Mouse (Mus musculus): ENCODE measurements around the gene Slit1. TPM values are rescaled to one million over a fixed set of nuclear protein-coding genes. Genes with fewer than 3 reads are reported as not detected.

Gene Slit1
- polyA plus RNA-seq, 1 experiment from 2014 or later: 17.4 TPM

DNA sequence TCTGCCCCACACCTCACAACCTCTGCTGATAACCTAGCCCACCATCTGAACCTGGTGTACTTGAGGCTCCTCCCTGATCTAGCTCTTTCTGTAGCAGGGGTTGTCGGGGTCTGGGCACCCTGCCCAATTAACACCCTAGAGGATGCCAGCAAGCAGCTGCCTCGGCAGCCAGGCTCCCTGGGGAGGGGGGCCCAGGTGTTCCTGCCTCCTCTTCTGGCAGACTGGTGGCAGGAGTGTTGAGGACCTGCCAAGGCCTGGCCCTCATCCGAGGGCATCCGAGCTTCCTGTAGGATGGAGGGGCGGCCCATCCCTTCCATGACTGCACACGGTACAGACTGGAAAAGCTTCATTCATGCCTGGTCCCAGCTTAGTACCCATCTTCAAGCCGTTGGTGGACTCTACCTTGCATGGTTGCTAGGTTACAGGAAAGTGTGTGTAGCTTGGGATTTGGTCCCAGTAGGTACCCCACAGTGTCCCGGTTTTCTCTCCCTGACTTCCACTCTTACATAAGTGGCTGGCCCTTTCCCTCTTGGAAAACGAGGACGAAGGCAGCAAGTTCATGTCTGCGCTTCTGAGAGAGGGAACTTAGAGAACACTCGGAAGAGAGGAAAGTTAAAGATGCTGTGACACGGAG, 57.9 kb downstream of the Slit1 start:
- no peaks in the 10 kb centered on the region for H3K9me3 ChIP-seq (ENCODE audit: control insufficient read depth, low read length)
- H3K27ac ChIP-seq (ENCODE audit: low read depth, low read length): no peak overlapping the region
- H3K4me3 ChIP-seq (ENCODE audit: low read length): no peak overlapping the region
- no peak for ATAC-seq
- WGBS: 58% methylated on average over 13 of the region's 13 CpGs
- H3K27me3 ChIP-seq (replicated peaks; ENCODE audit: control insufficient read depth, insufficient read depth, low read length): no peaks in the 10 kb centered on the region
- peaks cover 38% of the 10 kb centered on the region for H3K4me1 ChIP-seq (ENCODE audit: control insufficient read depth, insufficient read depth, low read depth, low read length)
- H3K36me3 ChIP-seq (ENCODE audit: control insufficient read depth, insufficient read depth, low read length): no peaks in the 10 kb centered on the region
- H3K4me2 ChIP-seq (ENCODE audit: low read length): no peak overlapping the region
- H3K9ac ChIP-seq (ENCODE audit: low read depth, low read length): no peak overlapping the region

DNA sequence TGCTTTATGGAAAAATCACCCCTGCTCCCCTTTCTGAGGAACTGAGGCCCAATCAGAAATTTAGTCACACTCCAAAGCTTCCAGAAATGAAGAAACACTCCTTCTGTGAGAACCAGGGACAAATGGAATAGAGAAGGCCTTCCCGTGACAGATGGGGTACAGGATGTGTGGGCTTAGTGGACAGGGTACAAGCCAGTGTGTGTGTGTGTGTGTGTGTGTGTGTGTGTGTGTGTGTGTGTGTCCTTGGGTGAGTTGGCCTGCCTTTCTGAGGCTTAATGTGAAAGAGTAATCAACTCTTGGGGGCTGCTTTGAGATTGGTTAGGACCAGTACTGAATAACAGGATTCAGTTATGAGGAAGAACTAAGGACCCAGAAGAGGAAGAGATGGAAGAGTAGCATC, 58.6 kb downstream of the Slit1 start:
- H3K9me3 ChIP-seq (ENCODE audit: control insufficient read depth, low read length): no peaks in the 10 kb centered on the region
- no peak overlapping the region for H3K4me3 ChIP-seq (ENCODE audit: low read length)
- 83% methylated on average over 1 of the region's 1 CpGs for WGBS
- no peak overlapping the region for H3K9ac ChIP-seq (ENCODE audit: low read depth, low read length)
- peaks cover 34% of the 10 kb centered on the region for H3K4me1 ChIP-seq (ENCODE audit: control insufficient read depth, insufficient read depth, low read depth, low read length)
- no peaks in the 10 kb centered on the region for H3K27me3 ChIP-seq (replicated peaks; ENCODE audit: control insufficient read depth, insufficient read depth, low read length)
- H3K36me3 ChIP-seq (ENCODE audit: control insufficient read depth, insufficient read depth, low read length): no peaks in the 10 kb centered on the region
- ATAC-seq: no peak
- no peak overlapping the region for H3K27ac ChIP-seq (ENCODE audit: low read depth, low read length)
- no peak overlapping the region for H3K4me2 ChIP-seq (ENCODE audit: low read length)

DNA sequence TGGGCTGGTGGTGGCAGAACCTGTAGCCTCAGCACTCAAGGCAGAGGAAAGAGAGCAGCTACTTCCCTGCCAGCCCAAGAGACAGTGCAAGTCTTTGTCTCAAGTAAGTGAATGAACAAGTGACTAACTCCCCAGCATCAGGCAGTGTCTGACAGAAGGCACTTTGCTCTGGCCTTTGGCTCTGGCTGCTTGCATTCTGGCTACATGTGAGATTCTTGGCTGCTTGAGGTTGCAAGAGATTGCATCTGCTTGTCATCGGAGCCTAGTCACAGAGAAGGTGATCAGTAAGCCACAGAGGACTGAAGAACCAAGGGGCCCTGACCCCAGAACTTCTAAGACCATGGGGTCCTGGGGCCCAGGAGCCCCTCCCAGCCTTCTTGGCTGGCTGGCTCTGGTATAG, 59.5 kb downstream of the Slit1 start:
- Histone ChIP-seq H3K27ac (ENCODE audit: low read depth, low read length) (no peak overlapping the region), H3K4me3 (ENCODE audit: low read length) (no peak overlapping the region), H3K4me2 (ENCODE audit: low read length) (no peak overlapping the region), H3K4me1 (ENCODE audit: control insufficient read depth, insufficient read depth, low read depth, low read length) (peaks cover 37% of the 10 kb centered on the region), H3K36me3 (ENCODE audit: control insufficient read depth, insufficient read depth, low read length) (no peaks in the 10 kb centered on the region), H3K9me3 (ENCODE audit: control insufficient read depth, low read length) (no peaks in the 10 kb centered on the region), H3K27me3 (replicated peaks; ENCODE audit: control insufficient read depth, insufficient read depth, low read length) (no peaks in the 10 kb centered on the region), H3K9ac (ENCODE audit: low read depth, low read length) (no peak overlapping the region)
- no peak for ATAC-seq
- WGBS: 53% methylated on average over 1 of the region's 1 CpGs

DNA sequence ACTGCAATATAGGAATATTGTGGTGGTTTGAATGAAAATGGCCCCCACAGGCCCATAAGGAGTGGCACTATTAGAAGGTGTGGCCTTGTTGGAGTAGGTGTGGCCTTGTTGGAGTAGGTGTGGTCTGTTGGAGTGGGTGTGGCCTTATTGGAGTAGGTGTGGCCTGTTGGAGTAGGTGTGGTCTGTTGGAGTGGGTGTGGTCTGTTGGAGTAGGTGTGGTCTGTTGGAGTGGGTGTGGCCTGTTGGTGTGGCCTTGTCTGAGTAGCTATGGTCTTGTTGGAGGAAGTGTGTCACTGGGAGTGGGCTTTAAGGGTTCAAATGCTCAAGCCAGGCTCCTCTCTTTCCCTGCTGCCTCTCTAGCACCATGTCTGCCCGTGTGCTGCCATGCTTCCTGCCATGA, 63.2 kb downstream of the Slit1 start:
- H3K4me1 ChIP-seq (ENCODE audit: control insufficient read depth, insufficient read depth, low read depth, low read length): peaks cover 41% of the 10 kb centered on the region
- H3K27ac ChIP-seq (ENCODE audit: low read depth, low read length): no peak overlapping the region
- no peak for ATAC-seq

GRCm38 (mm10) chr19:41679028-41679427, 64.4 kb downstream of the Slit1 start:
- Histone ChIP-seq H3K4me2 (ENCODE audit: low read length) (no peak overlapping the region), H3K9me3 (ENCODE audit: control insufficient read depth, low read length) (no peaks in the 10 kb centered on the region), H3K9ac (ENCODE audit: low read depth, low read length) (peak overlapping the region; percentile 20; the same call in 1 of the 2 replicates), H3K36me3 (ENCODE audit: control insufficient read depth, insufficient read depth, low read length) (no peaks in the 10 kb centered on the region), H3K27ac (ENCODE audit: low read depth, low read length) (peak overlapping the region; percentile 21; the same call in 1 of the 2 replicates), H3K27me3 (replicated peaks; ENCODE audit: control insufficient read depth, insufficient read depth, low read length) (no peaks in the 10 kb centered on the region; the same call in 1 of the 2 replicates), H3K4me3 (ENCODE audit: low read length) (no peak overlapping the region), H3K4me1 (ENCODE audit: control insufficient read depth, insufficient read depth, low read depth, low read length) (peaks cover 33% of the 10 kb centered on the region)
- ATAC-seq: no peak
- WGBS: 14% methylated on average over 15 of the region's 15 CpGs

More for the DNA sequence above, 63.2 kb downstream of the Slit1 start:
- Histone ChIP-seq H3K4me2 (ENCODE audit: low read length) (no peak overlapping the region), H3K9ac (ENCODE audit: low read depth, low read length) (no peak overlapping the region), H3K9me3 (ENCODE audit: control insufficient read depth, low read length) (no peaks in the 10 kb centered on the region), H3K36me3 (ENCODE audit: control insufficient read depth, insufficient read depth, low read length) (no peaks in the 10 kb centered on the region), H3K27me3 (replicated peaks; ENCODE audit: control insufficient read depth, insufficient read depth, low read length) (no peaks in the 10 kb centered on the region; the same call in 1 of the 2 replicates), H3K4me3 (ENCODE audit: low read length) (no peak overlapping the region)
- WGBS: 59% methylated on average over 1 of the region's 1 CpGs

- no peaks in the 10 kb centered on the region for H3K36me3 ChIP-seq (ENCODE audit: control insufficient read depth, insufficient read depth, low read length)
- no peak overlapping the region for H3K4me3 ChIP-seq (ENCODE audit: low read length)
- no peaks in the 10 kb centered on the region; the same call in 1 of the 2 replicates for H3K27me3 ChIP-seq (replicated peaks; ENCODE audit: control insufficient read depth, insufficient read depth, low read length)
- H3K27ac ChIP-seq (ENCODE audit: low read depth, low read length): no peak overlapping the region
- H3K4me1 ChIP-seq (ENCODE audit: control insufficient read depth, insufficient read depth, low read depth, low read length): peaks cover 38% of the 10 kb centered on the region
- no peaks in the 10 kb centered on the region for H3K9me3 ChIP-seq (ENCODE audit: control insufficient read depth, low read length)
- 64% methylated on average over 4 of the region's 4 CpGs for WGBS
- H3K4me2 ChIP-seq (ENCODE audit: low read length): no peak overlapping the region
- H3K9ac ChIP-seq (ENCODE audit: low read depth, low read length): no peak overlapping the region
- no peak for ATAC-seq
Measured at GRCm38 (mm10) chr19:41677575-41677974, 65.9 kb downstream of the Slit1 start.

DNA sequence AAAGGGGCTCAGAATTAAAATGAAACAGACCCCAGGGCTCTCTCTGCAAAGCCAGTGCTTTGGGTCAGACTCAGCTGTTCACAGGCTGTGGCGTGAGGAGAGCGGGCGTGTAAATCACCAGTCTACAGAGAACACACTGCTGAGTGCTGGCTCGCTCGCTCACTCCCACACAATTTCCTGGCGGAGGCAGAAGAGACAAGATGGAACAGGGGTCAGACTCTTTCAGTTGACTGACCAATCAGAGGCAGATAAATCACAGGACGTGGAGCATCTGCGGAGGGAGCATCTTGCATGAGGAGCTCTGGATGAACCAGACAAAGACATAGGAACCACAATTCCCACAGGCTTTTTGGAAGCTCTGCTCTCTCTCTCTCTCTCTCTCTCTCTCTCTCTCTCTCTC, 67.9 kb downstream of the Slit1 start:
- Histone ChIP-seq H3K27me3 (replicated peaks; ENCODE audit: control insufficient read depth, insufficient read depth, low read length) (no peaks in the 10 kb centered on the region; the same call in 1 of the 2 replicates), H3K4me2 (ENCODE audit: low read length) (no peak overlapping the region), H3K9ac (ENCODE audit: low read depth, low read length) (no peak overlapping the region), H3K4me1 (ENCODE audit: control insufficient read depth, insufficient read depth, low read depth, low read length) (peaks cover 43% of the 10 kb centered on the region), H3K4me3 (ENCODE audit: low read length) (no peak overlapping the region), H3K36me3 (ENCODE audit: control insufficient read depth, insufficient read depth, low read length) (no peaks in the 10 kb centered on the region), H3K27ac (ENCODE audit: low read depth, low read length) (no peak overlapping the region; the same call in 1 of the 2 replicates), H3K9me3 (ENCODE audit: control insufficient read depth, low read length) (no peaks in the 10 kb centered on the region)
- 26% methylated on average over 8 of the region's 8 CpGs for WGBS
- no peak; the same call in 1 of the 2 replicates for ATAC-seq

DNA sequence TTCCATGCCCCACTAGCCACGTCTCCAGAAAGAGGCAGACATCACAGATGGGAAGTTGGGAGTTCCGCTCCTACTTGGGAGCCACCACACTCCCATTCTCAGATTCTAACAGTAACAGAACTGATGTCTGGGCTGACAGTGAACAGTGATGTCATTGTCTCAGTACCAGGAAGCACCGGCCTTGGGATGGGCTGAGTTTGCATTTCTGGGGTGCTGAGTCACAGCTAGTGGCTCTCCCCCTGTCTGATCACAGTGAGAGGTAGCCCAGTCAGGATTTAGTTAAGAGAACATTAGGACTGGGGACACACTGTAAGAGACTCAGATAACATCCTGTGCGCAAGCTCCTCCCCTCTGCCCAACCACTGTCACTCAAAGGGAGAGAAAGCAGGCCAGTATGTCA, 69.1 kb downstream of the Slit1 start:
- H3K9me3 ChIP-seq (ENCODE audit: control insufficient read depth, low read length): no peaks in the 10 kb centered on the region
- no peak overlapping the region for H3K4me2 ChIP-seq (ENCODE audit: low read length)
- H3K36me3 ChIP-seq (ENCODE audit: control insufficient read depth, insufficient read depth, low read length): no peaks in the 10 kb centered on the region
- no peak for ATAC-seq
- H3K27me3 ChIP-seq (replicated peaks; ENCODE audit: control insufficient read depth, insufficient read depth, low read length): no peaks in the 10 kb centered on the region; the same call in 1 of the 2 replicates
- H3K4me1 ChIP-seq (ENCODE audit: control insufficient read depth, insufficient read depth, low read depth, low read length): peaks cover 49% of the 10 kb centered on the region
- H3K4me3 ChIP-seq (ENCODE audit: low read length): no peak overlapping the region
- H3K27ac ChIP-seq (ENCODE audit: low read depth, low read length): no peak overlapping the region
- H3K9ac ChIP-seq (ENCODE audit: low read depth, low read length): no peak overlapping the region
- WGBS: 79% methylated on average over 4 of the region's 4 CpGs

DNA sequence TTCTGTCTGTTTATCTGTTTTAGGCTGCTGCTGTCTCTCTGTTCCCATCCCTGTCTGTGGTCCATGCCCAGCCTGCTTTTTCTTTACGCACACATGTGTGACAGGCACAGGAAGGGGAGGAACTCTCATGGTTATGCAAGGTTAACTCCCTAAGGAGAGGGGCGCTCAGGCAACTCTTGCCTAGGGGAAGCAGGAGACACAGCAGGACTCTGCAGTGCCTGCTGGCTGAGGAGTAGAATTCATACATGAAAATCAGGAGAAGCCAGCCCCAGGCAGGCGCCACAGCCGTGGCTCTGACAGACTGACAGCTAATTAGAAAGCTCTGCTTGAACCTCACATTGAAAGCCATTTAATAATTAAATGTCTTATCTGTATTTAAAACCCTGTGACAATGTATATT, 70.6 kb downstream of the Slit1 start:
- no peak for ATAC-seq
- no peaks in the 10 kb centered on the region for H3K9me3 ChIP-seq (ENCODE audit: control insufficient read depth, low read length)
- peak overlapping the region; percentile 17; the same call in 1 of the 2 replicates for H3K27ac ChIP-seq (ENCODE audit: low read depth, low read length)
- no peak overlapping the region for H3K9ac ChIP-seq (ENCODE audit: low read depth, low read length)
- H3K4me2 ChIP-seq (ENCODE audit: low read length): no peak overlapping the region
- H3K27me3 ChIP-seq (replicated peaks; ENCODE audit: control insufficient read depth, insufficient read depth, low read length): no peaks in the 10 kb centered on the region; the same call in 1 of the 2 replicates
- H3K4me1 ChIP-seq (ENCODE audit: control insufficient read depth, insufficient read depth, low read depth, low read length): peaks cover 39% of the 10 kb centered on the region
- 27% methylated on average over 4 of the region's 4 CpGs for WGBS
- H3K36me3 ChIP-seq (ENCODE audit: control insufficient read depth, insufficient read depth, low read length): no peaks in the 10 kb centered on the region
- H3K4me3 ChIP-seq (ENCODE audit: low read length): no peak overlapping the region

Data from hindbrain, embryonic 16.5 days (tissue).